Mouse (Mus musculus) A20 (cell line): ENCODE measurements at regions not wholly inside any gene's neighbourhood (a gene's known extent, or its start where the extent isn't known, plus 50 kb on each side); places are given as distances from the start of the nearest gene placed in this dataset.
A peak's percentile ranks its signal among the peaks of the same experiment; 100 is the strongest.
"Not testable (repeated sequence)": the region's sequence is repeated elsewhere in the genome, so short reads cannot be mapped to it uniquely, and the experiment has no call there.

Experiments
- DNase-seq: peaks from one replicate; pipeline ENCODE4 v3.0.0-alpha.2; 2011; ENCODE audit warnings: low read depth, low spot score

- no peak for DNase-seq
These were observed 388.5 kb upstream of the Klhl29 start for GRCm38 (mm10) chr12:5764026-5764425.

- DNase-seq, result no peak
These were observed 386.9 kb upstream of the Klhl29 start for GRCm38 (mm10) chr12:5762306-5762927.

- DNase-seq, result no peak
These were observed 384.0 kb upstream of the Klhl29 start for GRCm38 (mm10) chr12:5759485-5759884.

GRCm38 (mm10) chr12:5757766-5758165, 382.3 kb upstream of the Klhl29 start:
- no peak for DNase-seq

GRCm38 (mm10) chr12:5757361-5757760, 381.9 kb upstream of the Klhl29 start:
- DNase-seq, result no peak

DNA sequence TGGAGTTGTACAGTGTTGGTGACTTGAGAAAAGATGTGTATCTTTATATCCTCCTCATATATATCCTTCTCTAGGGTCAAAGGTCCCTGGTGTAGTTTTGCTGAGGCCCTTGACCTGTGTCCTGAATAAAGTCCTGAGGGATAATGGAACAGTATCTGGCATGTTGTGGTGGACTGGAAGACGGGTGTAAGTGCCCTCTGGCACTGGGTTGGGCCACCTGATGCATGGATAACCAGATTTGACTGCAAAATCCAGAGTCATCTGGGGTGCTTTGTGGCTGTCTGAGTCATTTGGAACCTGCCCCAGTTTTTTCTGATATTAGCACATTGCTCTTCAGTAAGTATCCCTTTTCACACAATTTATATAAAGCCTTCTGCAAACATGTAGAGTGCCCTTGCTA, 378.3 kb upstream of the Klhl29 start:
- DNase-seq, result no peak

- no peak for DNase-seq
These were observed 368.7 kb upstream of the Klhl29 start for GRCm38 (mm10) chr12:5744086-5744709.

- no peak for DNase-seq
These were observed 360.6 kb upstream of the Klhl29 start for GRCm38 (mm10) chr12:5736066-5736465.

DNA sequence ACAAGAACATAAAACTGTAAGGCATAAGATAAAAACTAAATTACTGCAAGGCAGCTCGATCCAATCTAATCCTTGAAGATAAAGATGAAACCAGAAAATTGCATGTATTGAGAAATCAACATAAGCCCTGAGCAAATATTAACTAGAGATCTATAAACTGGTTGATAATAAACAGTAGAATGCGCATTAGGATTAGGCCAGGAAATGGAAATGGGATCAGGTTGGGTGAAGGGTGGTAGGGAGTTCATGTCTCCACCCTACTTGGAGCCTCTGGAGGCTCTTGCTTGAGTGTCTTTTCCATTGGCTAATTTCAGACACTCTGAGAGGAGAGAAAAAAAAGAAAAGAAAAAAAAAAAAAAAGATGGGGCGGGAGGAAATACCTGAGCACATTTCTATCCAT, 359.4 kb upstream of the Klhl29 start:
- no peak for DNase-seq

- DNase-seq, result no peak
These were observed 347.6 kb upstream of the Klhl29 start for GRCm38 (mm10) chr12:5723113-5723512.

GRCm38 (mm10) chr12:5717527-5717926, 342.0 kb upstream of the Klhl29 start:
- DNase-seq, result peak; percentile 7

GRCm38 (mm10) chr12:5698778-5699454, 323.4 kb upstream of the Klhl29 start:
- DNase-seq, result no peak

DNA sequence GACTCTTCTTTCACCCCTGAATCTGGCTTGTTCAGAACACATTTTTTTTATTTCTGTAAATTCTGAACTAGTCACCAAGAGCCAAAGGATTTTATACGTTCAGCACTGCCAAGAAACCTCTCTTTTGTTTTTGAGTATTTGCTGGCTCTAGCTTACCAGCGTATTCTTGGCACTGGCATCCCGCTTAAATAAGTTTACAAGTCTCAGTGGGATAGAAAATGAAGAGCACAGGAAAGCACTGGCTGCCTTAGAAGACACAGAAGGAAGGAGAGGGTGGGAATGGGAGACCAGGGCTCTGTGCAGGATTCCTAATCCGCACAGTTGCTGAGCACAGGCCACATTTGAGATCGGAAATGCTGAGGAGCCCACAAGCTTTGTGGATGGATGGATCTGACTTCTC, 306.7 kb upstream of the Klhl29 start:
- DNase-seq, result no peak

- DNase-seq, result not testable (repeated sequence)
These were observed 302.6 kb upstream of the Klhl29 start for GRCm38 (mm10) chr12:5678126-5678525.

DNA sequence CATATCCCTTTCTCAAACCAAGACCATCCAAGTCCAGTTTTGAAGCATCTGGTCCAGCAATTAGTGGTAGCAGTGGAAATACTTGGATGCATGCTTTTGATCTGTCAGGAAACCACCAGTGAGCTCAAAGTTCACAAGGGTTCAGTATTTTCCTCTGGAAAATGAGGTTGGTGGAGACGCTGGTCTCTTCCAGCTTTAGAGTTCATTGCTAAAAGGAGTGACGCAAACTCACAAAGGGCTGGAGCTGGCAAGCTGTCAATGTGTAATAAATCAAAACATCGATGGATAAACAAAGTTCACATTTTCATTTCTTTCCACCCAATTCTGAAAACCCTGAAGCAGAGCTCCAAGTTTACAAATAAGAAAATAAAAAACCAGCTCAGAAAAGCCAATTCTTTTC, 293.0 kb upstream of the Klhl29 start:
- DNase-seq, result no peak

GRCm38 (mm10) chr12:5637571-5638275, 262.2 kb upstream of the Klhl29 start:
- DNase-seq, result no peak

GRCm38 (mm10) chr12:5633971-5634370, 258.5 kb upstream of the Klhl29 start:
- no peak for DNase-seq

DNA sequence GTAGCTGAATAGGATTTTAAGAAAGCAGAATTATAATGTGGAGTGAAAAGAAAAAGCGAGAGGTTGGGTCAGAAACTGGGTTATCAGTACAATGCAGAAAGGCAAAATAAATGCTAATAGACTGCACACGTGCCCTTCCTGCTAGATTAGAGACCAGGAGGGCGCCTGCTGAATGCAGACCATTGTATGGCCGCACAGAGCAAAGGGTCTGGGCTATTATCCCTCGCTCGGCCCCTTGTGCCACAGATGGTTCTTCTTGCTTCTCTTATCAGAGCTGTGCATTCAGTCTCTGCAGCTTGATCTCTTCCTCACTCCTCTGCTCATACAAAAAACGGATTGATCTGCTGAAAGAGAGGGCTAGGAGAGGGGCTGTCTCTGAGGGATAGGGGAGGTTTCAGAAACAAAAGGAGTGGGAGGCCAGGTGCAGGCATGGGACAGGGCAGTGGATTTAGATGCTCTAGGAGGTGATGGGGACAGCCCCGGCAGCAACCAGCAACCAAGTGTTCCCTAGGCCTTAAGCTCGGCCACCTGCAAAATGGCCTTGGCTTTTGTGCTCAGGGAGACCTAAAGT, 225.7 kb upstream of the Klhl29 start:
- DNase-seq, result no peak

- no peak for DNase-seq
These were observed 223.9 kb upstream of the Klhl29 start for GRCm38 (mm10) chr12:5599426-5599825.

- DNase-seq, result no peak
These were observed 223.5 kb upstream of the Klhl29 start for GRCm38 (mm10) chr12:5598961-5599360.

GRCm38 (mm10) chr12:5572831-5573230, 197.3 kb upstream of the Klhl29 start:
- no peak for DNase-seq

- no peak for DNase-seq
These were observed 193.5 kb upstream of the Klhl29 start for GRCm38 (mm10) chr12:5568941-5569340.
